Comparison of ENCODE assay signal across 8 mouse cellular contexts in the genomic region with DNA sequence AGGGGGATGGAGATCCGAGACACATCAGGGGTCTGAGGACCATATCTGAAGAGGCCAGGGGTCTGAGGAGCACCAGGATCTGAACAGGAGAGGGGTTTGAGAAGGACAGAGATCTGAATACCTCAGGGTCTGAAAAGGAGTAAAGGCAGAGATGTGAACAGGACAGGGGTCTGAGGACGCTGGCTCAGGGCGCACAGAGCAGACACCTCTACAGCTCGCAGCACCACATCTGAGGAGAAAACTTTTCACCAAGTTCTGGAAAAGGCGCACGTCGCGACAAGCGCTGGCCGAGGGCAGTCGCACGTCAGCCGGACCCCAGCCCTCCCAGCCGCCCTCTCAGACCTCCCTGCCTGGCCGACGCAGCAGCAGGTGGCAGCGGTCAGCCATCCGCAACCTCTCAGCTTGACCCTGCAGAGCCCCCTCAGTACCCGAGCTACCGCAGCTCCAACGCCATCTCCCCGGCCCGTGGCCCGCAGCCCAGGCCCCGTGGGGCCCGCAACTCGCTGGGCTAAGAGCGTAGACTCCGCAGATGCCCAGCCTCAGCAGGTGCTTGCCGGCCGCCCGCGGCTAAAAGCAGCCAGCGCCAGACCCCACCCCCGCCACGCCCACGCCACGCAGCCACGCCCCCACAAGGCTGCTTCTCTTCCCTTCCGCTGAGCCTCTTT. TPM values are rescaled to one million over a fixed set of nuclear protein-coding genes. Genes with fewer than 3 reads are reported as not detected.
DNase-seq lines count a peak whose midpoint lies in the region; ATAC-seq and TF ChIP-seq lines count a peak whose summit lies in the region.

No protein-coding gene starts in this region.

- TF ChIP-seq POLR2A in MEL (IDR thresholded peaks at IDR 0.05; ENCODE audit: control insufficient read depth in 1 of 2, insufficient read depth in 1 of 2, low read depth in 1 of 2, low read length in 2 of 2, poor library complexity in 1 of 2): peak in 1 of 2 experiments; percentile 42; a peak in 1 of 4 replicates

- peak overlapping the region; percentile 58 for H3K27ac ChIP-seq in heart, embryonic 16.5 days (ENCODE audit: low read length)
- H3K27ac ChIP-seq in MEL (ENCODE audit: control insufficient read depth, low read depth, low read length): no peak overlapping the region
- peak overlapping the region; percentile 90 for H3K27ac ChIP-seq in hindbrain, embryonic 10.5 days
- H3K27ac ChIP-seq in midbrain, embryonic 11.5 days (ENCODE audit: low read depth, low read length): no peak overlapping the region

- TF ChIP-seq EP300 in MEL (IDR thresholded peaks at IDR 0.05; ENCODE audit: low read depth in 1 of 2, low read length in 2 of 2): no peak

- peak overlapping the region; percentile 81 for H3K4me3 ChIP-seq in heart, embryonic 16.5 days (ENCODE audit: low read length)
- peak overlapping the region; percentile 62 to 69 for H3K4me3 ChIP-seq in MEL (ENCODE audit: control insufficient read depth in 1 of 2, insufficient read depth in 1 of 2, low read depth in 2 of 2, low read length in 2 of 2)
- peak overlapping the region; percentile 67 for H3K4me3 ChIP-seq in hindbrain, embryonic 10.5 days
- H3K4me3 ChIP-seq in midbrain, embryonic 11.5 days (ENCODE audit: low read depth, low read length): peak overlapping the region; percentile 80

- no peaks in the 10 kb centered on the region; the same call in 1 of the 2 replicates for H3K79me2 ChIP-seq in MEL (ENCODE audit: control insufficient read depth, insufficient read depth, low read length, poor library complexity)

- no peak for DNase-seq in heart, adult 8-10 months (ENCODE audit: low spot score)
- DNase-seq in MEL (ENCODE audit: low read depth, low spot score): peak; percentile 59
- no peak for DNase-seq in hindbrain, embryonic 10.5 days (ENCODE audit: low spot score)
- no peak for DNase-seq in midbrain, embryonic 11.5 days (ENCODE audit: low spot score, missing footprints)
- no peak for DNase-seq in adrenal gland, adult 18-20 months (ENCODE audit: low spot score in 2 of 2)
- no peak for DNase-seq in thymus, postnatal 25 days
- no peak for DNase-seq in B cell, adult 2 months

- 0 out of 2 replicates have a peak, but pooled peaks cover 4% of the 10 kb centered on the region for H3K9me3 ChIP-seq in heart, embryonic 16.5 days (replicated peaks; ENCODE audit: control insufficient read depth, low read length)
- no peaks in the 10 kb centered on the region for H3K9me3 ChIP-seq in MEL (replicated peaks; ENCODE audit: insufficient read depth, low read length)
- H3K9me3 ChIP-seq in hindbrain, embryonic 10.5 days: no peaks in the 10 kb centered on the region
- no peaks in the 10 kb centered on the region for H3K9me3 ChIP-seq in midbrain, embryonic 11.5 days (ENCODE audit: control insufficient read depth, low read length)

- WGBS in heart, embryonic 16.5 days: 1% methylated on average over 40 of the region's 40 CpGs
- 1% methylated on average over 40 of the region's 40 CpGs for WGBS in hindbrain, embryonic 10.5 days
- 1% methylated on average over 38 of the region's 40 CpGs for WGBS in midbrain, embryonic 11.5 days

- H3K4me2 ChIP-seq in heart, embryonic 16.5 days (ENCODE audit: low read depth, low read length): peak overlapping the region; percentile 94
- peak overlapping the region; percentile 89 for H3K4me2 ChIP-seq in midbrain, embryonic 11.5 days

- peaks cover 13% of the 10 kb centered on the region for H3K4me1 ChIP-seq in heart, embryonic 16.5 days (ENCODE audit: control insufficient read depth, insufficient read depth, low read length)
- peaks cover 9 to 28% of the 10 kb centered on the region in 2 experiments for H3K4me1 ChIP-seq in MEL (ENCODE audit: control insufficient read depth in 1 of 2, insufficient read depth in 2 of 2, low read length in 2 of 2)
- H3K4me1 ChIP-seq in hindbrain, embryonic 10.5 days (replicated peaks): peaks cover 33% of the 10 kb centered on the region
- H3K4me1 ChIP-seq in midbrain, embryonic 11.5 days (ENCODE audit: control insufficient read depth, insufficient read depth, low read length): peaks cover 10% of the 10 kb centered on the region; the same call in 1 of the 2 replicates

- peak; percentile 1; the same call in 1 of the 2 replicates for ATAC-seq in heart, embryonic 16.5 days (replicated peaks; ENCODE audit: extremely low read depth, insufficient read depth, low FRiP score)
- ATAC-seq in midbrain, embryonic 11.5 days (ENCODE audit: low FRiP score): no peak

- no peak for TF ChIP-seq RAD21 in MEL (IDR thresholded peaks at IDR 0.05; ENCODE audit: low read depth, low read length)

- TF ChIP-seq CTCF in MEL (IDR thresholded peaks at IDR 0.05 in 2 of 3, conservative IDR thresholded peaks at IDR 0.05 in 1 of 3; ENCODE audit: control insufficient read depth in 1 of 3, insufficient read depth in 1 of 3, low read depth in 2 of 3, low read length in 3 of 3, poor library complexity in 1 of 3, severe bottlenecking in 1 of 3): no peak

- no peaks in the 10 kb centered on the region for H3K27me3 ChIP-seq in heart, embryonic 16.5 days (ENCODE audit: control insufficient read depth, insufficient read depth, low read length)
- no peaks in the 10 kb centered on the region; a peak in 1 of 4 replicates for H3K27me3 ChIP-seq in MEL (ENCODE audit: control insufficient read depth in 1 of 2, insufficient read depth in 2 of 2, low read length in 2 of 2)
- no peaks in the 10 kb centered on the region for H3K27me3 ChIP-seq in hindbrain, embryonic 10.5 days (ENCODE audit: insufficient read depth, poor library complexity, severe bottlenecking)
- no peaks in the 10 kb centered on the region for H3K27me3 ChIP-seq in midbrain, embryonic 11.5 days (ENCODE audit: control insufficient read depth, insufficient read depth, low read length)

- no peaks in the 10 kb centered on the region for H3K36me3 ChIP-seq in heart, embryonic 16.5 days (ENCODE audit: control insufficient read depth, insufficient read depth)
- peaks cover 0 to 17% of the 10 kb centered on the region in 2 experiments; a peak in 2 of 4 replicates for H3K36me3 ChIP-seq in MEL (ENCODE audit: control insufficient read depth in 1 of 2, insufficient read depth in 2 of 2, low read length in 2 of 2)
- H3K36me3 ChIP-seq in hindbrain, embryonic 10.5 days: no peaks in the 10 kb centered on the region
- H3K36me3 ChIP-seq in midbrain, embryonic 11.5 days (ENCODE audit: control insufficient read depth, insufficient read depth, low read length): no peaks in the 10 kb centered on the region; the same call in 1 of the 2 replicates

- peak overlapping the region; percentile 77 for H3K9ac ChIP-seq in heart, embryonic 16.5 days (ENCODE audit: low read length)
- H3K9ac ChIP-seq in MEL (ENCODE audit: control insufficient read depth, low read depth, low read length, poor library complexity, severe bottlenecking): peak overlapping the region; percentile 56
- H3K9ac ChIP-seq in midbrain, embryonic 11.5 days (ENCODE audit: low read length): peak overlapping the region; percentile 65

TF ChIP-seq in MEL, 35 proteins besides CTCF, POLR2A, EP300 and RAD21:
- no peak for TF ChIP-seq E2F4 (IDR thresholded peaks at IDR 0.05; ENCODE audit: borderline replicate concordance, low read depth, low read length)
- 0 out of 2 replicates have a peak, but pooled peaks have one; percentile 1 for TF ChIP-seq USF1 (IDR thresholded peaks at IDR 0.05; ENCODE audit: low read depth, low read length)

RNA-seq across cellular contexts. Expression of a gene that starts 11.7 kb away (rescaled TPM):
- polyA plus RNA-seq in heart, embryonic 16.5 days (2015; fragmentation: Nextera tagmentation; extraction: Ambion mirVana): 18.0 and 18.2 TPM in 2 replicates
- 10 to 100 TPM; 12.8 to 16.3 (median 13.8) TPM for total RNA-seq in heart, adult 8-10 months (2022)
- 7.3 and 9.6 TPM in 2 replicates for total RNA-seq in MEL (2012; rRNA removed)
- polyA plus RNA-seq in MEL (2012; ENCODE audit: insufficient read depth in 1 of 2, insufficient read length in 2 of 2, low read depth in 1 of 2, low replicate concordance in 2 of 2, missing spikeins in 1 of 2): 10 to 100 TPM in 1 of 2 experiments, not detected in 1; 35.6 TPM
- polyA plus RNA-seq in hindbrain, embryonic 10.5 days (2016; fragmentation: Nextera tagmentation; extraction: Ambion mirVana): 37.1 and 44.4 TPM in 2 replicates
- 41.2 TPM in 2 replicates for polyA plus RNA-seq in midbrain, embryonic 11.5 days (2014; fragmentation: Nextera tagmentation; extraction: Ambion mirVana)
- 10 to 100 TPM; 34.4 to 57.2 TPM for total RNA-seq in adrenal gland, adult 18-20 months (2021)

Comparison
In these comparisons a context has a peak if more than half of its experiments do, and no peak if none do; other contexts are left out.
1. H3K27ac ChIP-seq: peak in heart, embryonic 16.5 days (single experiment) and hindbrain, embryonic 10.5 days (single experiment); none in MEL (single experiment) and midbrain, embryonic 11.5 days (single experiment).
2. Peak in every context shown above with its lines, with median percentiles within 50 percentile points of each other: H3K4me3 ChIP-seq and H3K9ac ChIP-seq.